Mouse (Mus musculus) olfactory bulb, adult 2 months (tissue): ENCODE data around the gene Cryba4.

ENCODE experiments used
- CTCF ChIP-seq: fragments of 200-500 bp; IDR thresholded peaks from 2 replicates; pipeline ENCODE4 v1.5.1; 2012; ENCODE audit warnings: low read depth, mild to moderate bottlenecking, low read length, moderate library complexity; ENCODE audit not compliant: insufficient read depth
- POLR2A ChIP-seq: fragments of 200-500 bp; IDR thresholded peaks from 2 replicates; pipeline ENCODE4 v1.6.1; 2012; ENCODE audit warnings: mild to moderate bottlenecking, low read depth, low read length, moderate library complexity; ENCODE audit not compliant: insufficient read depth

- TF ChIP-seq CTCF (no peak), POLR2A (no peak)
Measured at GRCm38 (mm10) chr5:112249106-112249505, 3.2 kb downstream of the Cryba4 start.
